Mouse (Mus musculus) heart, postnatal 0 days (tissue): ENCODE measurements around the gene Patz1. TPM values are rescaled to one million over a fixed set of nuclear protein-coding genes. Genes with fewer than 3 reads are reported as not detected.
A peak's percentile ranks its signal among the peaks of the same experiment; 100 is the strongest.

Source experiments
- ATAC-seq: fragments of 200-750 bp; cut with Nextera tagmentation; 2 replicates; pipeline ENCODE4 v1.8.0; 2017; ENCODE audit warnings: low read depth, moderate number of reproducible peaks, moderate library complexity; ENCODE audit not compliant: insufficient read depth
- DNase-seq: peaks from one replicate; pipeline ENCODE4 v3.0.0-alpha.2; 2016; ENCODE audit warnings: low spot score
- H3K27ac ChIP-seq: fragments of 300-500 bp; sonication (generic); 2 replicates; pipeline ENCODE4 v1.5.1; 2014; ENCODE audit warnings: low read depth, mild to moderate bottlenecking
- H3K27me3 ChIP-seq: fragments of 300-500 bp; sonication (generic); 2 replicates; pipeline ENCODE4 v1.6.1; 2014; ENCODE audit warnings: low read length, mixed read lengths; ENCODE audit not compliant: control insufficient read depth, insufficient read depth
- H3K36me3 ChIP-seq: fragments of 300-500 bp; sonication (generic); replicated peaks from 2 replicates; pipeline ENCODE4 v1.6.1; 2014; ENCODE audit warnings: low read length, mixed read lengths; ENCODE audit not compliant: control insufficient read depth, insufficient read depth
- H3K4me1 ChIP-seq: fragments of 300-500 bp; sonication (generic); 2 replicates; pipeline ENCODE4 v1.6.1; 2014; ENCODE audit warnings: antibody characterized with exemption; ENCODE audit not compliant: control insufficient read depth, insufficient read depth
- H3K4me2 ChIP-seq: fragments of 300-500 bp; sonication (generic); 2 replicates; pipeline ENCODE4 v1.6.1; 2014; ENCODE audit warnings: low read depth, mild to moderate bottlenecking, low read length, moderate library complexity
- H3K4me3 ChIP-seq: fragments of 300-500 bp; sonication (generic); 2 replicates; pipeline ENCODE4 v1.5.1; 2014; ENCODE audit warnings: low read depth, low read length
- H3K9ac ChIP-seq: fragments of 300-500 bp; sonication (generic); replicated peaks from 2 replicates; pipeline ENCODE4 v1.6.1; 2014; ENCODE audit warnings: low read depth, low read length, mixed read lengths
- H3K9me3 ChIP-seq: fragments of 300-500 bp; sonication (generic); replicated peaks from 2 replicates; pipeline ENCODE4 v1.6.1; 2016; ENCODE audit warnings: low read length; ENCODE audit not compliant: control insufficient read depth
- CTCF ChIP-seq: IDR thresholded peaks from 2 replicates; pipeline ENCODE4 v1.5.1; 2016; ENCODE audit warnings: antibody characterized with exemption, control low read depth, low read depth
- EP300 ChIP-seq: IDR thresholded peaks from 2 replicates; pipeline ENCODE4 v1.6.1; 2016; ENCODE audit warnings: antibody characterized with exemption, low read depth
- WGBS: fragments of 180-500 bp; shearing (Covaris S2); extraction: QIAGEN DNeasy Blood & Tissue Kit; methylation state at CpG from one replicate; pipeline ENCODE4 v1.1.7; 2014; 5-methylcytosine and 5-hydroxymethylcytosine counted together
- polyA plus RNA-seq: library from polyadenylated mRNA; unstranded; fragments of >200 nt; fragmentation: Nextera tagmentation; extraction: Ambion mirVana; gene quantifications from 2 replicates; pipeline ENCODE4 v1.2.1, GENCODE M21; 2015
- total RNA-seq: library from RNA; depleted of rRNA; stranded (reverse); fragments of >200 nt; gene quantifications from 2 replicates; pipeline ENCODE4 v1.2.3, GENCODE M21; 2014; ENCODE audit warnings: low replicate concordance; rRNA removed

The Patz1 gene
- total RNA-seq, result 35.6 and 56.8 TPM in 2 replicates
- 13.1 and 14.0 TPM in 2 replicates for polyA plus RNA-seq

GRCm38 (mm10) chr11:3288521-3289301 is at the start of gene Patz1:
Gene Patz1 (plus strand): TSS chr11:3288874.
- TF ChIP-seq CTCF (no peak), EP300 (no peak)
- Histone ChIP-seq H3K9me3 (no peaks in the 10 kb centered on the region), H3K9ac (peak within 1 kb of the TSS; percentile 69), H3K4me3 (peak within 1 kb of the TSS; percentile 68), H3K36me3 (peaks cover 8% of the 10 kb centered on the region; the same call in 1 of the 2 replicates), H3K27me3 (no peaks in the 10 kb centered on the region), H3K4me2 (peak within 1 kb of the TSS; percentile 97), H3K27ac (peak within 1 kb of the TSS; percentile 98), H3K4me1 (peaks cover 32% of the 10 kb centered on the region)
- WGBS, result under 1% methylated on average over 41 of the region's 41 CpGs
- peak; percentile 21 for ATAC-seq
- DNase-seq, result peak; percentile 44

DNA sequence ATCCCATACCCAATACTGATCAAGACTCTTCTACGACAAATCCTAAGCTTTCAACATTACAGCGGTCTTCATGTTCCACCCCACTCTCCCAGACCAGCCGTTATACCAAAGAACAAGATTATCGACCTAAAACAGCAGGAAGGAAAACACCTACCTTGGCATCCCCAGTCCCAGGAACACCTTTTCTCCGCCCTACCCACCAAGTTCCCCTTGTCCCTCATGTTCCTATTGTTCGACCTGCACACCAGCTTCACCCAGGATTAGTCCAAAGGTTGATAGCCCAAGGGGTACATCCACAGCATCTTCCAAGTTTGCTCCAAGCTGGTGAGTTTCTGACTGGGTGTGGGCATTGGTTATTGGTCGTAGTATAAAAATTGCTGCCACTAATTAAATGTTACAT is 46.3 kb upstream of the Patz1 start:
- ATAC-seq (no peak), DNase-seq (no peak)
- Histone ChIP-seq H3K4me3 (no peak overlapping the region), H3K27me3 (no peaks in the 10 kb centered on the region), H3K9me3 (no peaks in the 10 kb centered on the region), H3K9ac (no peak overlapping the region), H3K27ac (no peak overlapping the region), H3K4me1 (no peaks in the 10 kb centered on the region), H3K36me3 (peaks cover 89% of the 10 kb centered on the region), H3K4me2 (no peak overlapping the region)
- WGBS, result 88% methylated on average over 7 of the region's 7 CpGs
- TF ChIP-seq EP300, result no peak
- TF ChIP-seq CTCF, result no peak

GRCm38 (mm10) chr11:3243771-3244170 is 44.9 kb upstream of the Patz1 start:
- H3K27me3 ChIP-seq, result no peaks in the 10 kb centered on the region
- no peak overlapping the region for H3K27ac ChIP-seq
- ATAC-seq, result no peak
- H3K4me1 ChIP-seq, result peaks cover 8% of the 10 kb centered on the region
- DNase-seq, result no peak
- 52% methylated on average over 4 of the region's 4 CpGs for WGBS
- H3K4me3 ChIP-seq, result no peak overlapping the region
- peaks cover 88% of the 10 kb centered on the region for H3K36me3 ChIP-seq
- TF ChIP-seq EP300 (no peak), CTCF (no peak)
- H3K9me3 ChIP-seq, result no peaks in the 10 kb centered on the region
- no peak overlapping the region for H3K9ac ChIP-seq
- no peak overlapping the region for H3K4me2 ChIP-seq

- Histone ChIP-seq H3K27ac (peak overlapping the region; percentile 68), H3K9ac (no peak overlapping the region), H3K4me1 (peaks cover 8% of the 10 kb centered on the region), H3K27me3 (no peaks in the 10 kb centered on the region), H3K36me3 (peaks cover 89% of the 10 kb centered on the region), H3K4me3 (no peak overlapping the region), H3K4me2 (no peak overlapping the region), H3K9me3 (no peaks in the 10 kb centered on the region)
- TF ChIP-seq CTCF (no peak), EP300 (no peak)
- 38% methylated on average over 2 of the region's 2 CpGs for WGBS
- peak; percentile 76 for ATAC-seq
- peak; percentile 74 for DNase-seq
Observed at GRCm38 (mm10) chr11:3247387-3247786, 41.3 kb upstream of the Patz1 start.

DNA sequence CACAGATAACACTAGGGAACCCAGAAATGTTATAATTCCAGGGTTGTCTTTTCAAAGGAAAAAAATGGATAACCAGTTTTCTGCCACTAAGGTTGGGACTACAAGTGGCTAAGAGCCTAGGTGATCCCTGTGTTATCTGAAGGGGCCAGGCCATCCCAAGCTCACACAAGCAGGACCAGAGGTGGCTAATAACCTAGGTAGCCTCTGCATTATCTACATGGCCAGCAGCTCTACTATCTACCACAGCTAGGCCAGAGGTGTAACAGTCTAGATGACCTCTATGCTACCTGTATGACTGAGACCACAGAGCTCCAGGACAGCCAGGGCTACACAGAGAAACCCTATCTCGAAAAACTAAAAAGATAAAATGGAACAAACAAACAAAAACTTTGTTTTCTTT is 29.1 kb upstream of the Patz1 start:
- no peaks in the 10 kb centered on the region for H3K9me3 ChIP-seq
- 0 out of 2 replicates have a peak, but pooled peaks cover under 1% of the 10 kb centered on the region for H3K4me1 ChIP-seq
- no peak for ATAC-seq
- 96% methylated on average over 1 of the region's 1 CpGs for WGBS
- no peak for DNase-seq
- no peak for TF ChIP-seq CTCF
- H3K27me3 ChIP-seq, result no peaks in the 10 kb centered on the region
- H3K4me3 ChIP-seq, result no peak overlapping the region
- peaks cover 82% of the 10 kb centered on the region for H3K36me3 ChIP-seq
- no peak overlapping the region for H3K9ac ChIP-seq
- H3K4me2 ChIP-seq, result no peak overlapping the region
- H3K27ac ChIP-seq, result no peak overlapping the region
